Mouse (Mus musculus): ENCODE measurements around the gene Fam160b1.

GRCm38 (mm10) chr19:57429926-57430325, 69.4 kb downstream of the Fam160b1 start:
- TF ChIP-seq CTCF (IDR thresholded peaks at IDR 0.05; ENCODE audit: control insufficient read depth, insufficient read depth, insufficient replicate concordance, low read depth, low read length) = no peak
- TF ChIP-seq POLR2A (IDR thresholded peaks at IDR 0.05; ENCODE audit: control insufficient read depth, low read depth, low read length) = no peak

All from testis, adult 2 months (tissue).